Mouse (Mus musculus) urinary bladder, postnatal 25 days (tissue): ENCODE results near the gene Gnmt.

Source experiments
- DNase-seq: peaks from one replicate; pipeline ENCODE4 v3.0.0; 2022; ENCODE audit warnings: low spot score

The Gnmt gene

DNA sequence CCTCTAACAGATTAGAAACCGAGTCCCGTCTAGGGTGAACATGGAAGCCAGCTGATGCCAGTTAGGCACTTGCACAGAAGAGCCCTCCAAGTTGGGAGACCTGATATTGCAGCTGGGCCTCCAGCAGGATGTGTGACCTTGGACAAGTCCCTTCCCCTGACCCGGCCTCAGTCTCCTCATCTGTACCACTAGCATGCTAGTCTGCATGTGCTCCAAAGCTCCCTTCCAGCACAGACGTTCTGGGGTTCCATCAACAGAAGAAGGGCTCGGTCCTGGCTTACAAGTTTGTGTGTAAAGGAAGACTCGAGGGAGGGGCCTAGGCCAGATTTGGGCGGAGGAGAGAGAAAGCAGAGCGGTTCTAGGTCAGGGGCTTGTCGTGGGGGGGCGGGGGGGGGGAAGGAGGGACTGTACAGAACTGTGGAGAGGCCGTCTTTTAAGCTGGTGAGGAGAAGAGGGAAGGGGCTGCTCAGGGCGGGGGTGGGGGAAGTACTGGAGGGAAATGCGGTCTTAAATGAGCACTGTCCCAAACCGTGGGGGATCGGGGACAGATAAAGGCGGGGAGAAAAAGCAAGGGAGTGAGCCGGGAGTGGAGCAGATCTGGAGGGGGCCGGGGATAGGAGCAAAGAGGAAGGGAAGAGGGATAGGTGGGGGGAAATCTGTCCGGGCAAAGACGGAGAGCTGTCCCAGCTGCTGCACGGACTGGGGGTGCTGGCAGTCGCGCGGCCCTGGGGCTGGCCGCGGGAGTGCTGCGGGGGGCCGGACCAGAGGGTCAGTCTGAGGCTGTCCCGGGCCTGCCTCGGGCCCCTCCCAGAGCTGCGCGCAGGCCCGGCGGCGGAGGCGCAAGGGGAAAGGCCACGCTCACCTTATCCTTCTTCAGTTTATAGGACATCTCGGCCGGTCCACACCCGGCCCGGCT is 24.7 kb downstream of the Gnmt start:
- DNase-seq, result no peak

DNA sequence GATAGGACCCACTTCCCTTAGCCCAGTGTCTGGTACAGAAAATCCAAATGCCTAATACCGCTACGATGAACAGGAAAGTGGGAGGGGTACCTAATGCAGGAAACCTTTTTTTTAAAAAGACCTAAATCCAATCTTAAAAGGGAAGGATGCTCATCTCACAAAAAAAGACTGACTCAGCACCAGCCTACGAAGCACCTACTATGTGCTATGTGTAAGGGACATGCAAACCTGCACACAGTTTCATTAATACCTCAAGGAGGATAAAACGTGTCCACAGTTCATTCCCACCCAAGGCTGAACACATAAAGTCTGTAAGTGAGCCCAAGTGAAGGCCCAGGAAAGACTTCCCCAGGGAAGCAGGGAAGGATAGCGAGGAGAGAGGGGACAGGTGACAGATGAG is 26.5 kb downstream of the Gnmt start:
- DNase-seq, result no peak

DNA sequence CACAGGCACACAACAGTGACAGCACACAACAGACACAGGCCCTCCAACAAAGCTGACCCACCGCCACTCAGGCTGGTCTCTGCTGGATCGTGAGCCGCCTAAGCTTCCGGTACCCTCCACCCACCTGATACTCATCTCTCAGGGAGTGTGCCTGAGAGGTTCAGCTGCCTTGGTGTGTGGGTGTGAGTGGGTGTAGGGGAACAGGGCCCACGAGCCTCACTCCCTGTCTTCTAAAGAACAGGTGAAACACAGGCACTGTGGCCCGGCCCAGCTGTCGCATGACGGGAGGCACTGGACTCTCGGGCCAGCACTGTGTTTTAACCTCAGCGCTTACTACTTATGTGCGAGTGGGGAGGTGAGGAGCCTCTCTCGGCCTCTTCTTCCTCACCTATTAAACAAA is 26.9 kb downstream of the Gnmt start:
- no peak for DNase-seq

DNA sequence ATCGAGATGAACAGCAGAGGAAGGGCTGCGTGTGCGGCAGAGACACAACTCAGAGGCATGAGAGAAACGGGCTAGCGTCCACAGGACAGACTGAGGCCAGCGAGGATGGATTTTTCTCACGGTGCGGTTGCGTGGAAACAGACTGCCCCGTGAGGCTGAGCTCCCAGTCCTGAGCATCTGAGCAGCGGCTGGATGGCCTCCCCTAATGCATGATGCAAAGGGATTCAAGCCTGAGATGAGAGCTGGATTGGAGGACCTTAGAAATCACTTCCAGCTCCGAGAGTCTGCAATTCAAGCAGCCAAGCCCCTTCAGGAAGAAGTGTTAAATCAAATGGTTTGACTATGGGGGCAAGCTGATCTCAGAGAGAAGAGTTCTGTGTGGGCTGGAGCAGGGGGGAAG is 27.5 kb downstream of the Gnmt start:
- DNase-seq, result no peak

DNA sequence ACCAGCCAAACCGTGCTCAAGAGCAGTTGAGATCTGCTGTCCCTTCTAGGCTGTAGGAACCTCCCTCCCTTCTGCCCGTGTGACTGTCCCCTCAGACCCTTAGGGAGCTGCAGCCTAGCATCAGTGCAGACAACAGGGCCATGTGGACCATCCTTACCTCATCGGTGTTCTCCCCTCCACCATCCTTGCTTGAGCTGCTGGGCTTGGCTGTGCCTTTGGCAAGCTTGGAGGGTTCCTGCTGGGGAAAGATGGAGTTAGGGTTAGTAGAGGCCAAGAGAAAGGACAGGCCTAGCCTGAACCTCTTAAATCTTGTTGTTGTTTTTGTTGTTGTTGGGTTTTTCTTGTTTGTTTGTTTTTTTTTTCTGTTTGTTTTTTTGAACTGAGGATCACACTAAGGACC is 29.1 kb downstream of the Gnmt start:
- DNase-seq, result no peak

DNA sequence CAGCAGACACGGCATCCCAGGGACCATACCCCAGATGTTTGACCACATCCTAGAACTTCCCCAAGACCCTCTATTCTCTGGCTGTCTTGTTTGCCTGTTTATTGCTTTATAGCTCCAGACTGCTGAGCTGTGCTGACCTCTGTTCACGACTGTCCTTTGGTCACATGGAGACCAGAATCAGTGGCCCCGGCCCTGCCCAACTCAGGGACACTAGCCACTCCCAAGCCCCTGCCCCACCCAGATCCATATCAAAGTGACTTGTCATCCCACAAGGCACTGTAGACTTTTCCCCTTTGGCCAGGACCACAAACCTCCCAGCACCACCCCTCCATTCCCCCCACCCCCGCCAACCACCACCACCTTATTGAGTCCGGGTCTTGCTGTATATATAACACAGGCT is 29.7 kb downstream of the Gnmt start:
- no peak for DNase-seq

DNA sequence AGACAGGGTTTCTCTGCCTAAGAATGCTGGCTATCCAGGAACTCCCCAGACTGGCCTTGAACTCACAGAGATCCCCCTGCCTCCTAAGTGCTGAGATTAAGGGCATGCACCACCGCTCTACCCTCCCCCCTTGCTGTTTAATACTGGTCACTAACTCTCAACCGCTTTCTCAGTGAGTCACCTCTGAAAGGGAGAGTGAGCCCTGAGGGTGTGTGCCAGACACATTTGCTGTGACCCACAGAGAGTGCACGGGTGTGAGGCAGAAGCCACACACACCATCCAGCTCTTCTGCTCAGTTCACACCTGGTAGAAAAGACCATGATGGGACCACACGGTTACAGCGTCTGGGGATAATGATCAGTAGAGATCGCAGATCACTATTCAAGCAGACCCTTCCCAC is 30.5 kb downstream of the Gnmt start:
- no peak for DNase-seq

DNA sequence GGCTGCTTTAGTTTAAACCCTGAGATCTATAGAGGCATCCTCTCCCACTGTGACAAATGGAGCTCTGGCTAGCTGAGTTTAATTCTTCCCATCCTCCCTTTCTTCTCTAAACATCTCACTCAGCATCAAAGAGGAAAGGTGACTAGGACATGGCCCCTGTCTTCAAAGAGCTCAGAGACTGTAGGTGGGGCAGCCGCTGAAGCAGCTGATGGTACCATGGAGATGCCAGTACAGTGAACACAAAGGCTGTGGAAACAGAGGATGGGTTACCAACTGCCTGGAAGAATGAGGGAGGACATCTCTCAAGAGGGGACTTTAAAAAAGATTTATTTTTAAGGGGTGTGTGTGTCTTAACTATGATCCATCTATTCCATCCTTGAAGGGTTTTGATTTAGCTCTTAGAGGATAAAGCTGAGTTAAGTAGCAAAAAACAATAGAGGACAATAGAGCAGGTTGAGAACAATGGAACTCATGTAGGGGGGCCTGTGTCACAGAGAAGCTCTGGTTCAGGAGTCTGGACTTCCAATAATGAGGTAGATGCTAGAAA is 34.4 kb downstream of the Gnmt start:
- no peak for DNase-seq

DNA sequence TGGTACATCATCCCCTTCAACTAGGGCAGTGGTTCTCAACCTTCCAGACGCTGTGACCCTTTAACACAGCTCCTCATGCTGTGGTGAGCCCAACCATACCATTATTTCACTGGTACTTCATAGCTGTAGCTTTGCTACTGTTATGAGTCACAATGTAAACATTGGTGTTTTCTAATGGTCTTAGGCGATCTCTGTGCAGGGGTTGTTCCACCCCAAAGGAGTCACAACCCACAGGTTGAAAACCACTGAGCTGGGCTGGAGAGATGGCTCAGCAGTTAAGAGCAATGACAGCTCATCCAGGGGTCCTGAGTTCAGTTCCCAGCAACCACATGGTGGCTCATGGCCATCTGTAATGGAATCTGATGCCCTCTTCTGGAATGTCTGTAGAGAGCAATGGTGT is 37.6 kb downstream of the Gnmt start:
- no peak for DNase-seq

DNA sequence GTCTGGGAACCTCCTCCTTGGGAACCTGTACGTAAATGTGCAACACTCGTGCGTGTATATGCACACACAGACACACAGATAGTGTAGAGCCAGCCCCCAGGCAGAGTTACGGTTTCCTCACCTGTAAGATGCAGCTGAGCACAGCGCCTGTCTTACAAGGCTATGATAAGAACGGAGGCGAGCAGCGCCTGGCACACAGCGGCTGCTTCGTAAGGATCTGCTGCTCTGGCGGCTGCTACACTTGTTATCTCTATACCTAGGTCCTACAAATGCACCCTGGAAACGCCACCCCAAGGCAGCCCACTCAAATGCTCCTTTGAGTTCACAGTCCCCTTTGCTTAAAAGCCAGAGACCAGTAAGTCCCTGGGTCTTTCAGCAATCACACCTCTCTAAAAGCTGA is 38.3 kb downstream of the Gnmt start:
- DNase-seq, result no peak

DNA sequence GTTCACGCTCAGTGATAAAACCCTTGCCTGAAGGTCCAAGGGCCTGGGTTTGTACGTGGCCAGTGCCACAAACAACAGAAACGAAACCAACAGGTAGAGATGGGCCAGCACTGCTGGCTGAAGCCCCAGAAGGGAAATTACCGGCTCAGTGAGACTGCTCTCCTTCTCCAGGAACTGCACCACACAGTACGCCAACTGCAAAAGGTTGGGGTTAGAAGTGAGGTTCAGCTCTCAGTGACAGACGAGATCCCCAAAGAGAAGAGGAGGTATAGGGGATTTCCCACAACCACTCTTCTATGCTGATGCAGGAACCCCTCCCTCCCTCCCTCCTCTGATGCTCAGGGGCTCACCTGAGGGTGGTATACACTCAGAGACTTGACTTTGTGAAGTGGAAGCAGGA is 43.1 kb downstream of the Gnmt start:
- DNase-seq, result no peak

DNA sequence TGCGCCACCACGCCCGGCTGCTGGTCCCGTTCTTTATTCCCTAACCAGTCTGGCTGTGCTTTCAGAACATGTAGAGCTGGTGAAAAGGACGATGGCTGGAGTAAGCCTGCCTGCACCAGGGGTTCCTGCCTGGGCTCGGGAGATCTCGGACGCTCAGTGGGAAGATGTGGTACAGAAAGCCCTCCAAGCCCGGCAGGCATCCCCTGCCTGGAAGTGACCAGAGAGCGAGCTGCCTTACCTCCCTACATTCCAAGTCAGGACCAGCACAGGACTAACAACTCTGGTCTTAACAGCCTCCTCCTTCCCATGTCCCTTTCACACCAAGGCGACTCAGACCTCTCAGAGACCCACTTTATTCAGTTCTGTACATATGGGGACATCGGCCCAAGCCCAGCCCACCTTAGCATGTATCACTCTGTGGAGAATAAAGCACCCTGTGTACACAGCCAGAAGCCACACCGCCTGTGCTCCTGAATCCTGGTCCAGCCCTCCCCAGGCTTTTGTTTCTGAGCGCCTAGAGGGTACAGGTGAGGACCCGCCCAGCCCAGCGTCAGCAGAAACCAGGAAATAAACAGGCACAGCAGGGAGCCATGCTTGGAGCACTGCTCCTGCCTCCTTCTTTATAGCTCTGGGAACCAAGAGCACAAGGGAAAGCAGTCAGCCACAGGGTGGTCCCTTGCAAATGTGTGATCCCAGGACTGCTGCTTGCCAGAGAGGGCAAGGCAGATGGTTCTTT is 46.1 kb downstream of the Gnmt start:
- no peak for DNase-seq

DNA sequence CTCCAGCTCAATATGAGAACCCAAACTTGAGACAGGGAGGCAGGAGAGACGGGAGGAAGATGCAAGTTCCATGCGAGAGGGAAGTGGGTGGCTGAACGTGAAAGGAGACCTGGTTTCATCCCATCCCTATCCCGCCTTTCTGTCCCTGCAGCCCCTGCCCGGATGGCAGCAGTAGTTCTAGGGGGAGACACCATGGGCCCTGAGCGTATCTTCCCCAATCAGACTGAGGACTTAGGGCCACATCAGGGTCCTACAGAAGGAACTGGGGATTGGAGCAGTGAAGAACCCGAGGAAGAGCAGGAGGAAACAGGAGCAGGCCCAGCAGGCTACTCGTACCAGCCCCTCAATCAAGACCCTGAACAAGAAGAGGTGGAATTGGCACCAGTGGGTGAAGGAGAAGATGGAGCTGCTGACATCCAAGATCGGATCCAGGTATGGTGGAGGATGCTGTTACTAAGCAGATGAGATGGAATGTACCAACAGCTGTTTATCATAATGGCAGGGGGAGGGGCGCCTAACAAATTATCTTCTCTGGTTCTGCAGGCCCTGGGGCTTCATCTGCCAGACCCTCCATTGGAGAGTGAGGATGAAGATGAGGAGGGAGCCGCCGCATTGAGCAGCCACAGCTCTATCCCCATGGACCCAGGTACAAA is 47.4 kb downstream of the Gnmt start:
- no peak for DNase-seq

DNA sequence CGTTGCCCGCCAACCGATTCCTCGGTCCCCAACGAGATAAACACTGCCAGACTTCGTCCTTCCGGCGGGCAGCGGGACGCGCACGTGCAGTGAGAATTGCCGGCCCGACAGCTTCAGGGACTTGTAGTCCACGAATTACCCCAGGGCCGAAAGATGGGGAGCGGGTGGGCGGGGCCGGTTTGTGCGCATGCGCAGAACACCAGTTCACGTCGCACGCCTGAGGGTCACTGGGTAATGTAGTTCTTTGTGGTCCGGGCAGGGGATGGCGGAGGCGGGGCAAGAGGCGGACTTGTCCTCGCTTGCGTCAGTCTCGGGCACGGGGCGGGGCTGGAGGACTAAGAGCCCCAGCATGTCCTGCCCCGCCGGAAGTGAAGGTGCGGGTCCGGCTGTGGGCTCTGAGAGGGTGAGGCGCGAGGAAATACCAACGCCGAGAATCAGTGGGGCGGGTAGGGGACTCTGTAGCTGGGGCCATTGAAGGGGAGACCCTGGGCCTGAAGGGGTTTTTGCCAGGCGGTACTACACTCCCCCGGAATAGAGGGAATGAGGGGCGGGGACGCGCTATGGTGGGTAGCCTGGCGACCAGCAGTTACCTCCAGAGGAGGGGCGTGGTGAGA is 48.1 kb downstream of the Gnmt start, which contains the start of gene Klhdc3:
TSS of gene Klhdc3 (minus strand) at position 155 of the 614 bp plus-strand sequence.
- DNase-seq, result peak; percentile 94

DNA sequence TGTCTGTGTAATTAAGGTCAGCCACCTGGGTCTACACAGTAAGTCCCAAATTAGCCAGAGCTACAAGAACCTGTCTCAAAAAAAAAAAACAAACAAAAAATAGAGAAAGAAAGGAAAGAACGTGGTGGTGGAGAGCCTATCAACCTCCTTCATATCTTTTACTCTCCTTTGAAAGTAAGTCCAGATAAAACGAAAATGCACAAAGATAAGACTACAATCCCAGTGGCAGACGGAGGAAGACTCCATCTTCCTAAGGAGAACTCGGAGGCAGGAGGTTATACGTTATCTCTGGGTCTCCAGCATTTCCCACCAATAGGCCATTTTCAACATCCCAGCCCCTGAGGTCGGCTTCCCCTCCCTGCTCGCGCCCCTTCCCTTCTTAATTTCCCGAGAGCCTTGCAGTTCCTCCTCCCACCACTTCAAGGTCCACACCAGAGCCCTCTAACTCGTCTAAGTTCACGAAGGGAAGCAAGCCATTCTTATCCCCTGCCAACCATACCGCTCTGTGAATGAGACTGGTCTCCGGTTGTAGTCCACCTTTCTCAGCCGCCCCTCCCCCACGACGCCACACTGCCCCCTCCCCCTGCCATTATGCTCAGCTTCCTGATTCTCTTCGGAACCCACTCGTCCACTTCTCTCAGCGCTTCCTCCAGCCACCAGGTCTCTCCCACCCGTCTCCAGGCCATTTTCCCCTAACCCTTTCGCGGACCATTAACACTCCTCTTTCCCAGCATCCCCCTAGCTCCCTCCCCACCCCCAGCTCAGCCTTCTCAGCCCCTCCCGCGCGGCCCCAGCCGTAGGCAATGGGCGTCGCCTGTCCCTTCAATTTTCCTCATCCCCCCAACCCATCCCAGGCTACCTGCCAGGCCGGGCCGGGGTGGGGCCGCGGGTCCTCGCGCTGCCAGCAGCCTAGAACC is 48.9 kb downstream of the Gnmt start:
- peak; percentile 55 for DNase-seq

DNA sequence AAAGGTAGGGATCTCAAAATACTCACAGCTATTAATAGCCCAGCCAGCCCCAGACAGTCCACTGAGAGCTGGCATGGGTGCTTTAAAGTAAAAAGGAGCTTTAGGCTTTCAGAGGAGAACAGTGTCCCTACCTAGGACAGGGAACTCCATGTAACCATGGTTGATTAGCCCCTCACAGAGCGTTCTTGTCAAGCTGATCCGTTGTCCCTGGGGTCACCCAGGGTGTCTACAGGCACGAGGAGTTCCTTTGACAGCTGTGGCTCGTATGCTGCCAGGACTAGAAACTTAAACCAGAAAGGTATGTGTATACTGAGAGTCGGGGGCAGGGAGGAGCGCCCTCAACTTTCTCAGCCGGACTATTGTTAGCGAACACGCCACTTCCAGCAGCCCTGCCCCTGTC is 50.1 kb downstream of the Gnmt start:
- no peak for DNase-seq

DNA sequence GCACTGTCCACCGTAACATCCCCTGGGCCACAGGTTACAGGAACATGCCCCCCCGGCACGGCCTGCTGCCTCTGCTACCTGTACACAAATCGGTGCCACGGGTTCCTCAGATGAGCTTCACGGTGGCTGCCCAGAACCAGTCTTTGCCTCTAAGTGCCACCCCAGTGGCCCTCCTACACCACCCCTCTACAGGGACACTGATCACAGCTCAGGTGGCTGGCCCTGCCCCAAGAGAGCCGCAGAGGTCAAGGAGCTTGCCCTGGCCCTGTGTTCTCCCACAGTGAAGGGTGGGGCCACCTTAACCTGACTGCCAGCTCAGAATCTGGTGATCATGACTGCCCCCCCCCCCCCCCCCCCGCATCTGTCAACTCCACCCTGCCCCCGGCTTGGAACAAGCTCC is 50.6 kb downstream of the Gnmt start, which contains the start of gene Mea1:
TSS of gene Mea1 (plus strand) at position 378 of the 400 bp plus-strand sequence.
- DNase-seq, result no peak
